Mouse (Mus musculus): ENCODE data around the gene Pou3f1. TPM values are rescaled to one million over a fixed set of nuclear protein-coding genes. Genes with fewer than 3 reads are reported as not detected.
A peak's percentile ranks its signal among the peaks of the same experiment; 100 is the strongest.

Gene Pou3f1
- polyA plus RNA-seq, 1 experiment from 2014 or later, result 19.3 TPM

DNA sequence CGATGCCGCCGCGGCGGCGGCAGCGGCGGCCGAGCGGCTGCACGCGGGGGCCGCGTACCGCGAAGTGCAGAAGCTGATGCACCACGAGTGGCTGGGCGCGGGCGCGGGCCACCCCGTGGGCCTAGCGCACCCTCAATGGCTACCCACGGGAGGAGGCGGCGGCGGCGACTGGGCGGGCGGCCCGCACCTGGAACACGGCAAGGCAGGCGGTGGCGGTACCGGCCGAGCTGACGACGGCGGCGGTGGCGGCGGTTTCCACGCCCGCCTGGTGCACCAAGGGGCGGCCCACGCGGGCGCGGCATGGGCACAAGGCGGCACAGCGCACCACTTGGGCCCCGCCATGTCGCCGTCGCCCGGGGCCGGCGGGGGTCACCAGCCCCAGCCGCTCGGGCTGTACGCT is 1.2 kb downstream of the Pou3f1 start:
- peak; percentile 28 for ATAC-seq
- no peaks in the 10 kb centered on the region for H3K9me3 ChIP-seq
- H3K27me3 ChIP-seq, result peaks cover 77% of the 10 kb centered on the region
- peaks cover 72% of the 10 kb centered on the region for H3K4me1 ChIP-seq (replicated peaks)
- H3K27ac ChIP-seq, result peak overlapping the region; percentile 69
- H3K4me3 ChIP-seq (replicated peaks), result peak overlapping the region; percentile 67
- H3K4me2 ChIP-seq (replicated peaks), result peak overlapping the region; percentile 87
- under 1% methylated on average over 52 of the region's 61 CpGs for WGBS
- H3K36me3 ChIP-seq, result no peaks in the 10 kb centered on the region
- H3K9ac ChIP-seq (replicated peaks), result peak overlapping the region; percentile 79

DNA sequence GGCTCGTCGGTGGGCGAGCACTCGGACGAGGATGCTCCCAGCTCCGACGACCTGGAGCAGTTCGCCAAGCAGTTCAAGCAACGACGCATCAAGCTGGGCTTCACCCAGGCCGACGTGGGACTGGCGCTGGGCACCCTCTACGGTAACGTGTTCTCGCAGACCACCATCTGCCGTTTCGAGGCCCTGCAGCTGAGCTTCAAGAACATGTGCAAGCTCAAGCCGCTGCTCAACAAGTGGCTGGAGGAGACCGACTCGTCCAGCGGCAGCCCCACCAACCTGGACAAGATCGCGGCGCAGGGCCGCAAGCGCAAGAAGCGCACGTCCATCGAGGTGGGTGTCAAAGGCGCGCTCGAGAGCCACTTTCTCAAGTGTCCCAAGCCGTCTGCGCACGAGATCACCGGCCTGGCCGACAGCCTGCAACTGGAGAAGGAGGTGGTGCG is 1.8 kb downstream of the Pou3f1 start:
- Histone ChIP-seq H3K9ac (replicated peaks) (peak overlapping the region; percentile 79), H3K36me3 (no peaks in the 10 kb centered on the region), H3K9me3 (no peaks in the 10 kb centered on the region), H3K4me1 (replicated peaks) (peaks cover 67% of the 10 kb centered on the region), H3K27ac (peak overlapping the region; percentile 69), H3K4me3 (replicated peaks) (peak overlapping the region; percentile 67), H3K4me2 (replicated peaks) (peak overlapping the region; percentile 87), H3K27me3 (peaks cover 76% of the 10 kb centered on the region)
- ATAC-seq, result no peak
- WGBS, result under 1% methylated on average over 39 of the region's 39 CpGs

DNA sequence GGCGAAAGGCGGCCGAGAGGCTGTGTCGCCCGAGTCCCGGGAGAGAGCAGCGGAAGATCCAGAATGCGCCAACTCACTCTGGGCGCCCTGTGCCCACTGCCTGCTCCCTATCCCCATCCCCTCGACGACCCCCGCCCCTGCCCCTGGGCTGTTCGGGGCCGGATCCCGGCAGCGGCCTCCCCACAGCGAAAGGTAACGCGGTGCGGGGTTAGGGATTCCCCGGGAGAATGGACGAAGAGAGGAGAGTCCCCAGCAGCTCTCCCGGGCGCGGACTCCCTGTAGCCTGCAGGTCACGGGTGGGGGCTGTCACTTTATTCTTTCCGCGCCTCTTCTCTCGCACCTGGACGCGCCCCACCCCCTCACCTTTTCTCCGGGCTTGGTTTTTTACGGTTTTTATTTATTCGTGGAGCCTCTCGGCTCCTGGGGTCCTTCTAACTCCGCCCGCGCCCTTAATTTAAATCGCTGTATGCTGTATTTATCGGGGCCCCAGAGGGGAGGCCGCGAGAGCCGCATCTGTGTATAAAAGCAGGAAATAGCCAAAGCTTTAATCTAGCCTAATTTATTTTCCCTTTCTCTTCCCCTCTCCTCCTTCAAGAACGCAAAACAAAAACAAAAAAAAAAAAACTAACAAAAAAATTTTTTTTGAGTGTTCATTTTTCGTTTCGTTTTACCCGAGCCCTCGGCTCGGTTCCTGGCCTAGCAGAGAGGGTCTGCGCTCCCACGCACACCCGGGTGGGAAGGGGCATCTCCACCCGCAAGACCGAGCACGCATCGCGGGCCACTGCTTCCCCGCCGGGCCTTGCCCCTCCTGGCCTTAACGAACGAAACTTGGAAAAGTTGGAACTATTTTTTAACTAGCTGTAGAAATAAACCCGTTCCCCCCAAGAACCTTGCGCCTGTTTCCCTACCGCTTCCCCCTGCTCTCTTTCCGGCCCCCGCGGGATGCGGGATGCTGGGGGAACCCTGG is 2.9 kb downstream of the Pou3f1 start:
- peak overlapping the region; percentile 79 for H3K9ac ChIP-seq (replicated peaks)
- H3K4me3 ChIP-seq (replicated peaks), result peak overlapping the region; percentile 67
- H3K4me2 ChIP-seq (replicated peaks), result peak overlapping the region; percentile 87
- H3K27ac ChIP-seq, result no peak overlapping the region
- ATAC-seq, result no peak
- H3K9me3 ChIP-seq, result no peaks in the 10 kb centered on the region
- peaks cover 74% of the 10 kb centered on the region for H3K4me1 ChIP-seq (replicated peaks)
- H3K36me3 ChIP-seq, result no peaks in the 10 kb centered on the region
- peaks cover 76% of the 10 kb centered on the region for H3K27me3 ChIP-seq
- under 1% methylated on average over 68 of the region's 68 CpGs for WGBS

DNA sequence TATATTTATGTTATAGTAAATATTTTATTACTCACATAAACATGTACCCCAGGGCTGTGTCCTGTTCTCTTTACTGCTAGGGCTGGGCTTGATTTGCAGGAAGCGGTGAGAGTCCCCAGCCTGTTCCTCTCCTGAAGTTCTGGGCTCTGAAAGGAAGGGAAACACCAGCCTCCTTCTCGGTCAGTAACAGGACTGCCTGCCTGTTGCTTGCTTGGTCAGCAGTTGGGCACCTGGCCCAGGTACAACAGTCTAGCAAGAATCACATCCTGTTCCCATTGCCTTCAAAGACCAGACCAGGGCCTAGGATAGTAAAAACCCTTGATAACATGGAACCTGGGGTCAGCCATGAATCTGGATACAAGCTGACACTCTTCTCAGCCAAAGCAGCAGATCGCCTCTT is 4.0 kb downstream of the Pou3f1 start:
- 40% methylated on average over 3 of the region's 3 CpGs for WGBS

DNA sequence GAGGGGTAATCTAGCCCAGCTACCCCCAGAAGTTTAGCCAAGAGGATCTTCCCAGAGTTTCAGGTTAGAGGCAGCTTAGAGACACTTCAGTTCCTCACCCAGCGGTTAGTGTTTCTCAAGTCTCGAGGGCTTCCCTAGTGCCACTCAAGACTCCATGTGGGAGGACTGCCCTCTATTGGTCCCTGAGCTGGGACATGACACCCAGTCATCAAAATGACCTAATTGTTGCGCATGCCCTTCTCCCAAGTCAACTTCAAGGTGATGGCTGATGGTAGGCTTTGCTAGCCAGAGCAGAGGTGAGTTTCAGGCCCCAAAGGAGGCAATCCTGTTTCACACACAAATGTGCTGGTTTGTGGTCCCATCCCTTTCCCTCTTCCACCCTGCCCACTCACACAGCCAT is 6.4 kb downstream of the Pou3f1 start:
- Histone ChIP-seq H3K27ac (no peak overlapping the region), H3K9ac (replicated peaks) (no peak overlapping the region), H3K4me2 (replicated peaks) (no peak overlapping the region), H3K9me3 (no peaks in the 10 kb centered on the region), H3K4me1 (replicated peaks) (peaks cover 65% of the 10 kb centered on the region), H3K27me3 (peaks cover 76% of the 10 kb centered on the region), H3K36me3 (no peaks in the 10 kb centered on the region), H3K4me3 (replicated peaks) (no peak overlapping the region)
- 63% methylated on average over 3 of the region's 3 CpGs for WGBS
- no peak for ATAC-seq

More for the DNA sequence above, 4.0 kb downstream of the Pou3f1 start:
- Histone ChIP-seq H3K27me3 (peaks cover 70% of the 10 kb centered on the region), H3K4me3 (replicated peaks) (peak overlapping the region; percentile 67), H3K36me3 (no peaks in the 10 kb centered on the region), H3K27ac (no peak overlapping the region), H3K9ac (replicated peaks) (0 out of 2 replicates have a peak overlapping the region, but pooled peaks have one; percentile 39), H3K4me2 (replicated peaks) (peak overlapping the region; percentile 87), H3K9me3 (no peaks in the 10 kb centered on the region), H3K4me1 (replicated peaks) (peaks cover 72% of the 10 kb centered on the region)
- no peak for ATAC-seq

DNA sequence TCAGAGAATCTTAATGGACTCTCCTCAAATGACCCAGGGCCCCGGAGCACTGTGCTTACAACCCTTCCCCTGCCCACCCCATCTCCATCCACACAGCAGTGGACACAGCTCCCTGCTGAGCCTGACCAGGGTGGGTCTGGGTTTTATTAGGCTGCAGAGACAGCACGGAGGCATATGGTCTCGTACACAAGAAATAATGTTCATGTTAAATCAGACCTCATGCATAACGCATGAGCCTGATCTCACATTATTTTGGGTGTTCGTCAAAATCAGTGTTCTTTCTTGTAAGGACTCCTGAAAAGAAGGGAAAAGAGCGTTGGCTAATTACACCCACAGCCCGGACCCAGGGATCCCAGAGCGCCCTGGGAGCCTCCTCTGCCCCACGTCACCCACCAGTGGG is 7.6 kb downstream of the Pou3f1 start:
- WGBS, result 46% methylated on average over 9 of the region's 9 CpGs
- Histone ChIP-seq H3K4me3 (replicated peaks) (no peak overlapping the region), H3K9ac (replicated peaks) (no peak overlapping the region; the same call in 1 of the 2 replicates), H3K36me3 (no peaks in the 10 kb centered on the region), H3K4me1 (replicated peaks) (peaks cover 61% of the 10 kb centered on the region), H3K9me3 (no peaks in the 10 kb centered on the region), H3K4me2 (replicated peaks) (0 out of 2 replicates have a peak overlapping the region, but pooled peaks have one; percentile 6), H3K27me3 (peaks cover 68% of the 10 kb centered on the region), H3K27ac (0 out of 2 replicates have a peak overlapping the region, but pooled peaks have one; percentile 30)
- no peak for ATAC-seq

DNA sequence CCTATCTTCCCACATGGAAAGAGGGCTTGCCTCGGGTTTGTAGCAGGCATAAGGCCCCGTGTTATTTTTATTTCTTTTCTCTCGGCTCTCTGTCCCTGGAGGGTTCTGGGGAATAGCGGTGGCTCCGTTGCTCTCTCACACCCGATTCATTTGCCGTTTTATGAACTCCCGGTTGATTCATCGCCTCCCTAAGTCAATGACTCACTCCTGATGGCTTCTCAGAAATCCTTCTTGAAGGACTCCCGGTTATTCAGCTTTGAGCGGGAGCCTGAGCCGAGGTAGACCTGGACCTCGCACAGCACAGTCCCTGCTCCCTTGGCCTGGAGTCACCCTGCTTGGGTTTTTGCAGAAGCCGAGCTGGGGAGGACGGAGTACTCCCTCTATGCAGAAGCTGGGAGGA is 8.0 kb downstream of the Pou3f1 start:
- 65% methylated on average over 15 of the region's 15 CpGs for WGBS
- Histone ChIP-seq H3K4me3 (replicated peaks) (no peak overlapping the region), H3K27me3 (peaks cover 69% of the 10 kb centered on the region), H3K9me3 (no peaks in the 10 kb centered on the region), H3K4me2 (replicated peaks) (0 out of 2 replicates have a peak overlapping the region, but pooled peaks have one; percentile 6), H3K27ac (0 out of 2 replicates have a peak overlapping the region, but pooled peaks have one; percentile 30), H3K36me3 (no peaks in the 10 kb centered on the region), H3K9ac (replicated peaks) (no peak overlapping the region), H3K4me1 (replicated peaks) (peaks cover 56% of the 10 kb centered on the region)
- no peak for ATAC-seq

DNA sequence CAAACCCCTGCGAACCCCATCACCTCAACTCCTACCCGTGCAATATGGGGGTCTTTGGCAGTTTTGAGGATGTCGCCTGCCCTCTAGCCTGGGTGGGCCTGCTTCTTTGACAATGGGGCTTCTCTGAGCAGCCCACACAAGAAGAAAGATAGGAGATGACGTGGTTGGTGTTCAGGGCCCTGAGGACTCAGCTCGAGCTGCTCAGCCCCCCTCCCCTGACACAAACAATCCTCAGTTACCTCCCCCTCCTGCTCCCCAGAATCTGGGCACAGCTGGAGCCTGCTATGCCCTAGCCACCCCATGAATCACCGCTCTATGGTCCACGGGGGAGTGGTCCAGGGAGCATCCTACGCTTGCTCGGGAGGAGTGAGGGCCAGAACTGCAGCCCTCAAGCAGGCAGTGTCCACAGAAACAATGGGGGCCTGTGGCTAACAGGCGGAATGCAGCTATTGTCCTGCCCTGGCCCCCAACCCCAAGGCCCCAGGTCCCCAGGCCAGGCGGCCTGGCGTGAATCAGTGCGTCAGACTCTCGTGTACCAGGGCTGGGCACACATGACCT is 10.9 kb downstream of the Pou3f1 start:
- Histone ChIP-seq H3K27ac (peak overlapping the region; percentile 69), H3K9me3 (no peaks in the 10 kb centered on the region), H3K36me3 (no peaks in the 10 kb centered on the region), H3K4me2 (replicated peaks) (peak overlapping the region; percentile 35), H3K4me3 (replicated peaks) (no peak overlapping the region), H3K27me3 (peaks cover 57% of the 10 kb centered on the region), H3K9ac (replicated peaks) (peak overlapping the region; percentile 36; the same call in 1 of the 2 replicates), H3K4me1 (replicated peaks) (peaks cover 49% of the 10 kb centered on the region)
- 9% methylated on average over 14 of the region's 14 CpGs for WGBS
- peak; percentile 38; the same call in 1 of the 2 replicates for ATAC-seq

DNA sequence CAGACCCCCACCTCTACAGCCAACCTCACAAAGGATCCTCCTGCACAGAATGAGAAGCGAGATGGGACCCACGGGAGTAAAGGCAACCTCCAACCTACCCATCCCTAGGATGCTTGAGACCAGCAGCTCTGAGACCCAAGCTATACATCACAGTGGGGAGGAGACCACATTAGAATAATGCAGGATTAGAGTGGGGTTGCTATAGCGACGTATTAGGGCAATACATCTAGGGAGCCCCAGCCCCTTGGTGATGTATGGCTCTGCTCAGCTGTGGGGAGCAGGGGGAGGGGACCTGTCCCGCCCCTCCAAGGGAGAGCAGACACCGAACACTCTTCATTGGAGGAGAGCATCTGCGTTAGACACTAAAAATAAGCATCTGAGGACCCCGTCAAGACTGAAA is 11.5 kb downstream of the Pou3f1 start:
- peak; percentile 79 for ATAC-seq
- H3K4me1 ChIP-seq (replicated peaks), result peaks cover 54% of the 10 kb centered on the region
- H3K9ac ChIP-seq (replicated peaks), result peak overlapping the region; percentile 36; the same call in 1 of the 2 replicates

DNA sequence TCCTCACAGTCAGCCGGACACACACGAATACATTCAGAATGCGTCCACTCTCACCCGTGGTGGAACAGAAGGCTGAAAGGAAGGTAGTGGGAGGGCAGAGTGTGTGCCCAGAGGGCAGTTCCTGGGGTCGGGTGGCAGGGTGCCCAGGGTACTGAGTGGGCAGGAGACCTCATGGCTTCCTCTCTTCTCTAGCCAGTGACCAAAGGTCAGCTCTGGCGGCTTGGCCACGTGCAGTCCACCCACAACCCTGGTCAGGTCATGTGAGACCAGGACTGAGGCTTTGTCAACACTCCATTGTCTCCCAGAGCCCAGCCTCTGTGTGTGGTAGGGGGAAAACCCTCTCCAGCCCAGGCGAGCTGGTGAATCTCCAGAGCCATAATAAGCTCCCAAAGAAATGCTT is 13.6 kb downstream of the Pou3f1 start:
- H3K27me3 ChIP-seq, result peaks cover 44% of the 10 kb centered on the region
- peaks cover 55% of the 10 kb centered on the region for H3K4me1 ChIP-seq (replicated peaks)
- H3K9me3 ChIP-seq, result no peaks in the 10 kb centered on the region
- 67% methylated on average over 8 of the region's 8 CpGs for WGBS
- no peak overlapping the region for H3K9ac ChIP-seq (replicated peaks)
- H3K4me3 ChIP-seq (replicated peaks), result no peak overlapping the region
- H3K27ac ChIP-seq, result no peak overlapping the region
- no peak for ATAC-seq
- H3K36me3 ChIP-seq, result no peaks in the 10 kb centered on the region
- no peak overlapping the region for H3K4me2 ChIP-seq (replicated peaks)

More for the DNA sequence above, 11.5 kb downstream of the Pou3f1 start:
- no peaks in the 10 kb centered on the region for H3K36me3 ChIP-seq
- WGBS, result 2% methylated on average over 8 of the region's 8 CpGs
- H3K27ac ChIP-seq, result peak overlapping the region; percentile 69
- H3K9me3 ChIP-seq, result no peaks in the 10 kb centered on the region
- peak overlapping the region; percentile 35 for H3K4me2 ChIP-seq (replicated peaks)
- peaks cover 51% of the 10 kb centered on the region for H3K27me3 ChIP-seq
- no peak overlapping the region for H3K4me3 ChIP-seq (replicated peaks)

DNA sequence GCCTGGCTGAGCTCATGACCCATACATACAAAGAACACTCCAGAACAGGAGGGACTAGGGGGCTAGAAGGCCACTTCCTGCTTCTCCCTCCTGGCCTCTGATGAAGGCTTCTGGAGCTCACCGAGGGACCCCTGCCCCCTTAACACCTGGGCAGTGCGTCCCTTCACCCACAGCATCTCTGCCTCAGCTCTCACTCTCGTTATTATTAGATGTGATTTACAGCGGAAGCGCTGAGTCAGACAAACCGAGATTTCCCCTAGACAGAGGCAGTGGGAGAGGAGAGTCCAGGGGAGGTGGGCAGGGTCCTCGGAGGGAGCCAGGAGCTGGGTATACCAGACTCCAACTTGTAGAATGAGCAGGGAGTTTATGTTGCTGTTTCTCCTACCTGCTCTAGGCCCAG is 15.0 kb downstream of the Pou3f1 start:
- Histone ChIP-seq H3K4me1 (replicated peaks) (peaks cover 55% of the 10 kb centered on the region), H3K9ac (replicated peaks) (no peak overlapping the region), H3K27me3 (peaks cover 38% of the 10 kb centered on the region), H3K9me3 (no peaks in the 10 kb centered on the region), H3K4me2 (replicated peaks) (peak overlapping the region; percentile 48), H3K27ac (peak overlapping the region; percentile 79), H3K4me3 (replicated peaks) (0 out of 2 replicates have a peak overlapping the region, but pooled peaks have one; percentile 11), H3K36me3 (peaks cover 7% of the 10 kb centered on the region; the same call in 1 of the 2 replicates)
- ATAC-seq, result no peak
- 39% methylated on average over 7 of the region's 7 CpGs for WGBS

All from midbrain, embryonic 13.5 days (tissue).